Mouse (Mus musculus): Measurements from ENCODE around the gene Ccdc141.

Gene Ccdc141

GRCm38 (mm10) chr2:77170633-77171105 is at the start of gene Ccdc141:
Gene Ccdc141 (minus strand): TSS chr2:77170636.
- DNase-seq (ENCODE audit: low read depth) = no peak

GRCm38 (mm10) chr2:77212885-77213284 is 42.4 kb upstream of the Ccdc141 start:
- DNase-seq (ENCODE audit: low read depth) = no peak

GRCm38 (mm10) chr2:77206951-77207350 is 36.5 kb upstream of the Ccdc141 start:
- DNase-seq (ENCODE audit: low read depth) = no peak

GRCm38 (mm10) chr2:77203916-77204315 is 33.5 kb upstream of the Ccdc141 start:
- peak; percentile 9 for DNase-seq (ENCODE audit: low read depth)

GRCm38 (mm10) chr2:77201900-77202299 is 31.5 kb upstream of the Ccdc141 start:
- DNase-seq (ENCODE audit: low read depth) = no peak

GRCm38 (mm10) chr2:77200958-77201614 is 30.6 kb upstream of the Ccdc141 start:
- DNase-seq (ENCODE audit: low read depth) = no peak

GRCm38 (mm10) chr2:77200379-77200778 is 29.9 kb upstream of the Ccdc141 start:
- DNase-seq (ENCODE audit: low read depth) = no peak

GRCm38 (mm10) chr2:77198246-77198645 is 27.8 kb upstream of the Ccdc141 start:
- DNase-seq (ENCODE audit: low read depth) = no peak

- no peak for DNase-seq (ENCODE audit: low read depth)
Observed at GRCm38 (mm10) chr2:77196819-77197218, 26.4 kb upstream of the Ccdc141 start.

- DNase-seq (ENCODE audit: low read depth) = no peak
Observed at GRCm38 (mm10) chr2:77195056-77195455, 24.6 kb upstream of the Ccdc141 start.

GRCm38 (mm10) chr2:77191811-77192210 is 21.4 kb upstream of the Ccdc141 start:
- no peak for DNase-seq (ENCODE audit: low read depth)

- no peak for DNase-seq (ENCODE audit: low read depth)
Observed at GRCm38 (mm10) chr2:77190891-77191290, 20.5 kb upstream of the Ccdc141 start.

- DNase-seq (ENCODE audit: low read depth) = no peak
Observed at GRCm38 (mm10) chr2:77190301-77190700, 19.9 kb upstream of the Ccdc141 start.

- DNase-seq (ENCODE audit: low read depth) = no peak
Observed at GRCm38 (mm10) chr2:77189671-77190070, 19.2 kb upstream of the Ccdc141 start.

- DNase-seq (ENCODE audit: low read depth) = no peak
Observed at GRCm38 (mm10) chr2:77187501-77187900, 17.1 kb upstream of the Ccdc141 start.

GRCm38 (mm10) chr2:77186912-77187311 is 16.5 kb upstream of the Ccdc141 start:
- DNase-seq (ENCODE audit: low read depth) = no peak

GRCm38 (mm10) chr2:77184049-77184571 is 13.7 kb upstream of the Ccdc141 start:
- DNase-seq (ENCODE audit: low read depth) = no peak

- DNase-seq (ENCODE audit: low read depth) = no peak
Observed at GRCm38 (mm10) chr2:77183646-77184045, 13.2 kb upstream of the Ccdc141 start.

GRCm38 (mm10) chr2:77182996-77183380 is 12.6 kb upstream of the Ccdc141 start:
- DNase-seq (ENCODE audit: low read depth) = no peak

GRCm38 (mm10) chr2:77182271-77182995 is 12.0 kb upstream of the Ccdc141 start:
- DNase-seq (ENCODE audit: low read depth) = no peak

GRCm38 (mm10) chr2:77177472-77177871 is 7.0 kb upstream of the Ccdc141 start:
- no peak for DNase-seq (ENCODE audit: low read depth)

- DNase-seq (ENCODE audit: low read depth) = no peak
Observed at GRCm38 (mm10) chr2:77176413-77176812, 6.0 kb upstream of the Ccdc141 start.

- no peak for DNase-seq (ENCODE audit: low read depth)
Observed at GRCm38 (mm10) chr2:77175411-77175810, 5.0 kb upstream of the Ccdc141 start.
